Mouse (Mus musculus) heart, embryonic 12.5 days (tissue): ENCODE results near the gene Cadm1. TPM values are rescaled to one million over a fixed set of nuclear protein-coding genes. Genes with fewer than 3 reads are reported as not detected.

Experiments used
- ATAC-seq: fragments of 200-750 bp; cut with Nextera tagmentation; 2 replicates; pipeline ENCODE4 v1.8.0; 2017; ENCODE audit warnings: moderate TSS enrichment, moderate library complexity; ENCODE audit not compliant: insufficient number of reproducible peaks, low FRiP score
- H3K27ac ChIP-seq: fragments of 300-500 bp; sonication (generic); 2 replicates; pipeline ENCODE4 v1.5.1; 2016; ENCODE audit warnings: mild to moderate bottlenecking, moderate library complexity; ENCODE audit not compliant: poor library complexity, severe bottlenecking
- H3K27me3 ChIP-seq: fragments of 300-500 bp; sonication (generic); replicated peaks from 2 replicates; pipeline ENCODE4 v1.6.1; 2016; ENCODE audit warnings: mild to moderate bottlenecking, moderate library complexity
- H3K36me3 ChIP-seq: fragments of 300-500 bp; sonication (generic); 2 replicates; pipeline ENCODE4 v1.6.1; 2016; ENCODE audit warnings: mild to moderate bottlenecking, moderate library complexity
- H3K4me1 ChIP-seq: fragments of 300-500 bp; sonication (generic); replicated peaks from 2 replicates; pipeline ENCODE4 v1.6.1; 2016; ENCODE audit warnings: mild to moderate bottlenecking
- H3K4me2 ChIP-seq: fragments of 300-500 bp; sonication (generic); 2 replicates; pipeline ENCODE4 v1.6.1; 2016; ENCODE audit warnings: mild to moderate bottlenecking, moderate library complexity
- H3K4me3 ChIP-seq: fragments of 300-500 bp; sonication (generic); 2 replicates; pipeline ENCODE4 v1.5.1; 2016; ENCODE audit warnings: mild to moderate bottlenecking
- H3K9ac ChIP-seq: fragments of 300-500 bp; sonication (generic); 2 replicates; pipeline ENCODE4 v1.6.1; 2016; ENCODE audit warnings: mild to moderate bottlenecking, moderate library complexity
- H3K9me3 ChIP-seq: fragments of 300-500 bp; sonication (generic); replicated peaks from 2 replicates; pipeline ENCODE4 v1.6.1; 2016; ENCODE audit warnings: mild to moderate bottlenecking, moderate library complexity
- WGBS: fragments of 180-500 bp; shearing (Covaris S2); methylation state at CpG from one replicate; pipeline ENCODE4 v1.1.7; 2016; 5-methylcytosine and 5-hydroxymethylcytosine counted together
- polyA plus RNA-seq: library from polyadenylated mRNA; unstranded; fragments of >200 nt; fragmentation: Nextera tagmentation; extraction: Ambion mirVana; gene quantifications from 2 replicates; pipeline ENCODE4 v1.2.1, GENCODE M21; 2016

The Cadm1 gene
- polyA plus RNA-seq, 1 experiment from 2014 or later = 18.7 TPM

GRCm38 (mm10) chr9:47608921-47609320, 78.9 kb downstream of the Cadm1 start:
- 58% methylated on average over 6 of the region's 6 CpGs for WGBS
- no peaks in the 10 kb centered on the region; the same call in 1 of the 2 replicates for H3K27me3 ChIP-seq
- H3K4me3 ChIP-seq = no peak overlapping the region
- 0 out of 2 replicates have a peak, but pooled peaks cover 9% of the 10 kb centered on the region for H3K4me1 ChIP-seq
- H3K9ac ChIP-seq = no peak overlapping the region
- no peak overlapping the region for H3K4me2 ChIP-seq
- H3K9me3 ChIP-seq = no peaks in the 10 kb centered on the region
- H3K27ac ChIP-seq = no peak overlapping the region
- no peaks in the 10 kb centered on the region for H3K36me3 ChIP-seq
- no peak for ATAC-seq

GRCm38 (mm10) chr9:47609443-47609842, 79.5 kb downstream of the Cadm1 start:
- H3K4me1 ChIP-seq = 0 out of 2 replicates have a peak, but pooled peaks cover 9% of the 10 kb centered on the region
- no peaks in the 10 kb centered on the region; the same call in 1 of the 2 replicates for H3K27me3 ChIP-seq
- H3K4me2 ChIP-seq = no peak overlapping the region
- H3K9ac ChIP-seq = no peak overlapping the region
- no peaks in the 10 kb centered on the region for H3K9me3 ChIP-seq
- no peak overlapping the region for H3K4me3 ChIP-seq
- H3K36me3 ChIP-seq = no peaks in the 10 kb centered on the region
- no peak overlapping the region for H3K27ac ChIP-seq
- no peak for ATAC-seq
- 71% methylated on average over 4 of the region's 4 CpGs for WGBS

GRCm38 (mm10) chr9:47610316-47610715, 80.3 kb downstream of the Cadm1 start:
- no peaks in the 10 kb centered on the region for H3K36me3 ChIP-seq
- H3K4me1 ChIP-seq = 0 out of 2 replicates have a peak, but pooled peaks cover 9% of the 10 kb centered on the region
- ATAC-seq = no peak
- H3K9ac ChIP-seq = no peak overlapping the region
- no peak overlapping the region for H3K4me3 ChIP-seq
- no peaks in the 10 kb centered on the region for H3K9me3 ChIP-seq
- no peaks in the 10 kb centered on the region; the same call in 1 of the 2 replicates for H3K27me3 ChIP-seq
- WGBS = 57% methylated on average over 11 of the region's 11 CpGs
- H3K4me2 ChIP-seq = no peak overlapping the region
- H3K27ac ChIP-seq = no peak overlapping the region

- Histone ChIP-seq H3K4me3 (no peak overlapping the region), H3K27me3 (no peaks in the 10 kb centered on the region; the same call in 1 of the 2 replicates), H3K4me2 (no peak overlapping the region), H3K9ac (no peak overlapping the region), H3K27ac (no peak overlapping the region), H3K4me1 (peaks cover 26% of the 10 kb centered on the region), H3K9me3 (no peaks in the 10 kb centered on the region), H3K36me3 (no peaks in the 10 kb centered on the region)
- WGBS = 75% methylated on average over 13 of the region's 13 CpGs
- no peak for ATAC-seq
These were observed 83.0 kb downstream of the Cadm1 start for GRCm38 (mm10) chr9:47612894-47613412.

GRCm38 (mm10) chr9:47615049-47615448, 85.1 kb downstream of the Cadm1 start:
- H3K36me3 ChIP-seq = no peaks in the 10 kb centered on the region
- peaks cover 36% of the 10 kb centered on the region for H3K4me1 ChIP-seq
- H3K9ac ChIP-seq = no peak overlapping the region
- WGBS = 77% methylated on average over 6 of the region's 6 CpGs
- no peak overlapping the region for H3K4me3 ChIP-seq
- ATAC-seq = no peak
- H3K27me3 ChIP-seq = no peaks in the 10 kb centered on the region
- no peak overlapping the region for H3K4me2 ChIP-seq
- no peak overlapping the region for H3K27ac ChIP-seq
- H3K9me3 ChIP-seq = no peaks in the 10 kb centered on the region

GRCm38 (mm10) chr9:47616391-47616790, 86.4 kb downstream of the Cadm1 start:
- no peak for ATAC-seq
- 42% methylated on average over 4 of the region's 4 CpGs for WGBS
- H3K4me3 ChIP-seq = no peak overlapping the region
- H3K27me3 ChIP-seq = no peaks in the 10 kb centered on the region
- H3K9ac ChIP-seq = no peak overlapping the region
- peaks cover 31% of the 10 kb centered on the region for H3K4me1 ChIP-seq
- peak overlapping the region; percentile 34 for H3K27ac ChIP-seq
- no peaks in the 10 kb centered on the region for H3K36me3 ChIP-seq
- H3K9me3 ChIP-seq = no peaks in the 10 kb centered on the region
- H3K4me2 ChIP-seq = peak overlapping the region; percentile 51

GRCm38 (mm10) chr9:47619501-47620029, 89.6 kb downstream of the Cadm1 start:
- WGBS = 38% methylated on average over 8 of the region's 8 CpGs
- Histone ChIP-seq H3K4me2 (peak overlapping the region; percentile 12; the same call in 1 of the 2 replicates), H3K4me1 (peaks cover 37% of the 10 kb centered on the region)

GRCm38 (mm10) chr9:47623447-47624445, 93.8 kb downstream of the Cadm1 start:
- 54% methylated on average over 12 of the region's 12 CpGs for WGBS
- Histone ChIP-seq H3K27ac (no peak overlapping the region), H3K4me2 (no peak overlapping the region), H3K9ac (no peak overlapping the region), H3K27me3 (no peaks in the 10 kb centered on the region), H3K9me3 (no peaks in the 10 kb centered on the region), H3K4me1 (peaks cover 13% of the 10 kb centered on the region), H3K4me3 (no peak overlapping the region), H3K36me3 (no peaks in the 10 kb centered on the region)
- no peak for ATAC-seq

More at GRCm38 (mm10) chr9:47619501-47620029, 89.6 kb downstream of the Cadm1 start:
- Histone ChIP-seq H3K9ac (no peak overlapping the region), H3K4me3 (no peak overlapping the region), H3K27me3 (no peaks in the 10 kb centered on the region), H3K36me3 (no peaks in the 10 kb centered on the region), H3K9me3 (no peaks in the 10 kb centered on the region), H3K27ac (peak overlapping the region; percentile 9; the same call in 1 of the 2 replicates)
- ATAC-seq = no peak

GRCm38 (mm10) chr9:47624565-47625520, 94.9 kb downstream of the Cadm1 start:
- H3K4me3 ChIP-seq = no peak overlapping the region
- ATAC-seq = no peak
- no peak overlapping the region for H3K27ac ChIP-seq
- no peak overlapping the region for H3K9ac ChIP-seq
- peaks cover 6% of the 10 kb centered on the region for H3K4me1 ChIP-seq
- 83% methylated on average over 17 of the region's 17 CpGs for WGBS
- H3K4me2 ChIP-seq = no peak overlapping the region
- no peaks in the 10 kb centered on the region for H3K36me3 ChIP-seq
- H3K9me3 ChIP-seq = no peaks in the 10 kb centered on the region
- H3K27me3 ChIP-seq = no peaks in the 10 kb centered on the region

GRCm38 (mm10) chr9:47625621-47626210, 95.7 kb downstream of the Cadm1 start:
- Histone ChIP-seq H3K4me3 (no peak overlapping the region), H3K4me1 (peaks cover 6% of the 10 kb centered on the region), H3K9ac (no peak overlapping the region), H3K27ac (no peak overlapping the region), H3K36me3 (no peaks in the 10 kb centered on the region), H3K4me2 (no peak overlapping the region), H3K27me3 (no peaks in the 10 kb centered on the region), H3K9me3 (no peaks in the 10 kb centered on the region)
- WGBS = 85% methylated on average over 7 of the region's 7 CpGs
- no peak for ATAC-seq
